Mouse (Mus musculus) E14TG2a.4 (cell line): ENCODE results near the gene Igsf10.
"Not testable (repeated sequence)": the region's sequence is repeated elsewhere in the genome, so short reads cannot be mapped to it uniquely, and the experiment has no call there.

Source experiments
- H3K27me3 ChIP-seq: 2 replicates; pipeline ENCODE4 v1.6.1; 2014; ENCODE audit warnings: low read length, control low read depth; ENCODE audit not compliant: insufficient read depth
- H3K36me3 ChIP-seq: 2 replicates; pipeline ENCODE4 v1.6.1; 2014; ENCODE audit warnings: low read length, control low read depth; ENCODE audit not compliant: insufficient read depth
- H3K4me1 ChIP-seq: replicated peaks from 2 replicates; pipeline ENCODE4 v1.6.1; 2014; ENCODE audit warnings: low read depth, low read length, control low read depth
- H3K4me3 ChIP-seq: replicated peaks from 2 replicates; pipeline ENCODE4 v1.5.1; 2014; ENCODE audit warnings: mild to moderate bottlenecking, low read length
- H3K9me3 ChIP-seq: 2 replicates; pipeline ENCODE4 v1.6.1; 2014; ENCODE audit warnings: low read length, control low read depth
- CTCF ChIP-seq: conservative IDR thresholded peaks from 2 replicates; pipeline ENCODE4 v1.5.1; 2014; ENCODE audit warnings: low read length
- NANOG ChIP-seq: IDR thresholded peaks from 2 replicates; pipeline ENCODE4 v1.6.1; 2014; ENCODE audit warnings: borderline replicate concordance, low read length, mixed read lengths
- POU5F1 ChIP-seq: IDR thresholded peaks from 2 replicates; pipeline ENCODE4 v1.6.1; 2014; ENCODE audit warnings: low read length, borderline replicate concordance

Gene Igsf10

DNA sequence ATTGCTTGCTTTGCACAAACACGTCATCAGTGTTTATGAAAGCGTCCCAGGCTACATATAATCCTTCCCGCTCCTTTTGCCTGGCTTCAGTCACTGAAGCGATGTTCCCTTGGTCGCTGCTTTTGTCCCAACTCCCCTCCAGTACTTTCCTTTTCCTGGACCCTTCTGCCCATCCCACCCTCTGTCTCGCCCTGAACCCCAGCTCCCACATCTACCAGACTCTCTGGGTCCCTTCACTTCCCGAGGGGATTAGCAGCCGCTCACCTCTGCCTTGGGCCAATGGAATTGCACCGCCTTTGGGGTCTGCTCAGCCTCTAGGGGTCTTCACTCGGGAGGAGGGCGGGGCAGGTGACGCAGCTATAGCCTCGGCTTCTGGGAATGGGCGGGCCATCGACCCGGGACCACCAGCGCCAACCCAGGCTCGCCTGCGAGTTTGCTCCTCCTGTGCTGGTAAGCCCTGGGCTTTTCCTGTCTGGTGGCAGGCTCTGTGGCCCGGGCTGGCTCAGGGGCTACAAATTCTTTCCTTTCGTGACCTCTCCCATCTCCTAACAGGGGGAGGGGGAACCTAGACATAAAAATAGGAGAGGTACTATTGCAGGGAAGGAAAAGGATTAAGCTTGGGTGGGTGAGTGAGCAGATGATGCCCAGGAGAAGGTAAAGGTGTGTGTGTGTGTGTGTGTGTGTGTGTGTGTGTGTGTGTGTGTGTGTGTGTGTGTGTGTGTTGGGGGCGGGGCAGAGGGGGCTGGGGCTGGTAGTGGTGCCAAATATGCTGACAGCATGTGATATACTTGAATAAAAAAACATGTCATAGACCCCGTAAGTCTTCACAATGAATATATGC lies at the start of gene Igsf10:
Gene Igsf10 (minus strand): TSS at position 330 of the 841 bp plus-strand sequence.
- Histone ChIP-seq H3K4me3 (peak within 1 kb of the TSS; percentile 78), H3K4me1 (peaks cover 11% of the 10 kb centered on the region), H3K36me3 (no peaks in the 10 kb centered on the region), H3K27me3 (no peaks in the 10 kb centered on the region), H3K9me3 (no peaks in the 10 kb centered on the region)
- TF ChIP-seq POU5F1 (no peak), NANOG (no peak), CTCF (no peak)

GRCm38 (mm10) chr3:59385553-59385952 lies 41.4 kb upstream of the Igsf10 start:
- Histone ChIP-seq H3K4me3 (no peak overlapping the region), H3K27me3 (no peaks in the 10 kb centered on the region), H3K9me3 (peaks cover 4% of the 10 kb centered on the region; the same call in 1 of the 2 replicates), H3K36me3 (no peaks in the 10 kb centered on the region), H3K4me1 (no peaks in the 10 kb centered on the region)
- TF ChIP-seq NANOG, result no peak
- TF ChIP-seq POU5F1, result no peak
- no peak for TF ChIP-seq CTCF

DNA sequence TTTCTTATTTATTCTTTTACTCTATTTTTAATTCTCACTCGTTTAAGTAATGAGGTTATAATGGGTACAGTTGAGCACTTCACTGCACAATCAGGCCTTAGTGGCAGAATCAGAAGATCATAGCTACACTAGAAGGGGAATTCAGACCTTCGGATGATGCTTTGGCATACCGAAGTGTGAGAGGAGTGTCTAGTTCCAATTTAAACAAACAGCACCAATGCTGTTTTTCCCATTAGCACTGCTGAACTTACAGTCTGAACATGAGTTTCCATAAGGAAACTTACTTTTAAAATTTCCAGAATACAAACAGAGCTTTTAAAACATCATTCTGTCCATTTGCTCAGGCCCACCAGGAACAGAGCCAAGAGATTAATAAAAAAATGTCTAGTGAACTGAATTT lies 40.8 kb upstream of the Igsf10 start:
- H3K4me3 ChIP-seq, result no peak overlapping the region
- peaks cover 4% of the 10 kb centered on the region; the same call in 1 of the 2 replicates for H3K9me3 ChIP-seq
- no peaks in the 10 kb centered on the region for H3K36me3 ChIP-seq
- H3K4me1 ChIP-seq, result no peaks in the 10 kb centered on the region
- H3K27me3 ChIP-seq, result no peaks in the 10 kb centered on the region
- no peak for TF ChIP-seq POU5F1
- no peak for TF ChIP-seq NANOG
- no peak for TF ChIP-seq CTCF

DNA sequence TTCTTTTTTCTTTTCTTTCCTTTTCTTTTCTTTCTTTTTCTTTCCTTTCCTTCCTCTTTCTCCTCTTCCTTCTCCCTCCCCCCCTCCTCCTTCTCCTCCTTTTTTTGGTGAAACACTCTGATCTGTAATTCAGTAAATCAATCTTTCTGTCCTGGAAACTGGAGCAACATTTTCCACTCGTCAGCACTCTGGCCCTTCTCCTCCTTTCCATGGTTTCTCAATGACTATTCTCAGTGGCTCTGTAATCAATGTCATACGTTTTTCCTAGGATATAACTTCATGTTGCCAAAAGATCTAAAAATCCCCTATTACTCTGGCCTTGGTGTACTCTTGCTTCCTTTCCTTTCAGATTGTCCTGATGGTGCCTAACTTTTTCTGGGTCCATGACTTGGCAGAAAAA lies 40.1 kb upstream of the Igsf10 start:
- H3K9me3 ChIP-seq, result peaks cover 11% of the 10 kb centered on the region; the same call in 1 of the 2 replicates
- TF ChIP-seq NANOG (no peak), POU5F1 (no peak), CTCF (no peak)
- H3K27me3 ChIP-seq, result no peaks in the 10 kb centered on the region
- no peak overlapping the region for H3K4me3 ChIP-seq
- no peaks in the 10 kb centered on the region for H3K4me1 ChIP-seq
- H3K36me3 ChIP-seq, result no peaks in the 10 kb centered on the region

DNA sequence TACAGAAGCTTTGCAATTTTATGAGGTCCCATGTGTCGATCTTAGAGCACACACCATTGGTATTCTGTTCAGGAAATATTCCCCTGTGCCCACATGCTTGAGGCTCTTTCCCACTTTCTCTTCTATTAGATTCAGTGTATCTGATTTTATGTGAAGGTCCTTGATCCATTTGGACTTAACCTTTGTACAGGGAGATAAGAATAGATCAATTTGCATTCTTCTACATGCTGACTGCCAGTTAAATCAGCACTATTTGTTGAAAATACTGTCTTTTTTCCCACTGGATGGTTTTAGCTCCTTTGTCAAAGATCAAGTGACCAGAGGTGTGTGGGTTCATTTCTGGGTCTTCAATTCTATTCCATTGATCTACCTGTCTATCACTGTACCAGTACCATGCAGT lies 34.6 kb upstream of the Igsf10 start:
- not testable (repeated sequence) for H3K4me1 ChIP-seq, H3K27me3 ChIP-seq, H3K36me3 ChIP-seq, H3K4me3 ChIP-seq
- peaks cover 28% of the 10 kb centered on the region for H3K9me3 ChIP-seq

GRCm38 (mm10) chr3:59361895-59362294 lies 17.7 kb upstream of the Igsf10 start:
- 0 out of 2 replicates have a peak, but pooled peaks cover 3% of the 10 kb centered on the region for H3K9me3 ChIP-seq
- no peaks in the 10 kb centered on the region for H3K36me3 ChIP-seq
- H3K4me1 ChIP-seq, result no peaks in the 10 kb centered on the region
- H3K4me3 ChIP-seq, result no peak overlapping the region
- H3K27me3 ChIP-seq, result no peaks in the 10 kb centered on the region
- TF ChIP-seq CTCF (no peak), POU5F1 (no peak), NANOG (no peak)

DNA sequence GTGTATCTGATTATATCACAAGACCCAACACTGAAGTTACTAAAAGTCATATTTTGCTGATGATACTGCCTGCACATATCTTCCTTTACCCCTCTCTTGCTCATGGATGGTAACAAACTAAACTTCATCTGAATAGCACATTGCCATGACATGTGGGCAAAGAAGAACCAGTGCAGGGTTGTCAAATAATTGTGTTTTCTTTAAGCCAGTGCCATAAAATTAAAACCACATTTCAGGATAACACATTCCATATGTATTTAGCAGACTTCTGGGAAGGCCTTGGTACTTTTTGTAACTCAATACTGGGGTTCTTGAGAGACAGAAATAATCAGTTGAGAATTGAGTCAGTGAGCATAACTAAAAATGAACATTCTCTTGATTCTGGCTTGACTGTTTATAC lies 15.9 kb upstream of the Igsf10 start:
- Histone ChIP-seq H3K9me3 (no peaks in the 10 kb centered on the region), H3K27me3 (no peaks in the 10 kb centered on the region), H3K4me3 (no peak overlapping the region), H3K4me1 (no peaks in the 10 kb centered on the region), H3K36me3 (no peaks in the 10 kb centered on the region)
- no peak for TF ChIP-seq POU5F1
- TF ChIP-seq NANOG, result no peak
- TF ChIP-seq CTCF, result no peak

DNA sequence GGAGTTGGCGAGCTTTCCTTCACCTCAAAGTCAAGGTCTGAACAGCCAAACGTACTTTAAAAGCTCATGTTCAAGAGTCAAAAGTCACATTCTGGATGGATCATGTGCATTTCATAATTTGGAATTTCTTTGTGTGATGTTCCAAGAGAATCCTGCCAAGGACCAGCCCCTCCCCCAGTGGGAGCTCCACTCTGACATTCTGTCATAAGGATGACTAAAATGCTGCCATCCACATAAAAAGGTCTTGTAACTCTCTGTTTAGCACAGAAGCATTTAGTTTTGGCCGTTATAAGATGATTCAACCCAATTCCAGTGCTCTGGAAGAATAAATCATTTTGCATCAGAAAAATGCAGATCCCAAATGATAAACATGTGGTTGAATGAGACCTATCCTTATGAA lies 10.0 kb upstream of the Igsf10 start:
- Histone ChIP-seq H3K4me1 (no peaks in the 10 kb centered on the region), H3K27me3 (no peaks in the 10 kb centered on the region)
- TF ChIP-seq POU5F1 (no peak), NANOG (no peak), CTCF (no peak)

GRCm38 (mm10) chr3:59351768-59352167 lies 7.6 kb upstream of the Igsf10 start:
- TF ChIP-seq CTCF, result no peak
- no peak for TF ChIP-seq POU5F1
- TF ChIP-seq NANOG, result no peak
- H3K4me3 ChIP-seq, result no peak overlapping the region
- H3K9me3 ChIP-seq, result no peaks in the 10 kb centered on the region
- H3K27me3 ChIP-seq, result no peaks in the 10 kb centered on the region
- no peaks in the 10 kb centered on the region for H3K4me1 ChIP-seq
- H3K36me3 ChIP-seq, result no peaks in the 10 kb centered on the region

More for the DNA sequence above, 10.0 kb upstream of the Igsf10 start:
- H3K9me3 ChIP-seq, result no peaks in the 10 kb centered on the region
- no peaks in the 10 kb centered on the region for H3K36me3 ChIP-seq
- H3K4me3 ChIP-seq, result no peak overlapping the region
